Mouse (Mus musculus) left cerebral cortex, adult 9 months (tissue): Measurements from ENCODE around the gene Scrg1.
A peak's percentile ranks its signal among the peaks of the same experiment; 100 is the strongest.
"Not testable (repeated sequence)": the region's sequence is repeated elsewhere in the genome, so short reads cannot be mapped to it uniquely, and the experiment has no call there.

Source experiments
- DNase-seq, 2 experiments: peaks; one replicate each; pipeline ENCODE4 v3.0.0; 2022; ENCODE audit warnings: low spot score in 2 of 2

Scrg1 gene

DNA sequence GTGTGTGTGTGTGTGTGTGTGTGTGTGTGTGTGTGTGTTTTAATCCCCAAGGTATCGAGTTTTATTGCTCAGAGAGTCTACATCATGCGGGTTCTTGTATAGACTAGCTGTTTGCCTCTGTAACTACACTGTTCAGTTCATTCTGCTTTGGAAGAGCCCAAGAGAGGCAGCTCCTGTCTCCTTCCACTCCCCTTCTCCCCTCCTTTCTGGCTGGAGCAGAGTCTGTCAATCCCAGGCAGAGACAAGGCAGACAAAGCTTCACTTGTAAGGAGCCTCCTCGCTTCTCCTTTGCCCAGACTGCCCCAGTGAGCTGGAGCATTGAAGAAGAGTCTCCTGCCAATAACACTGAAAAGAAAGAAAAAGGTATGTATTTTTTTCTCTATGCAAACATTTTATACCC, at the start of gene Scrg1:
Gene Scrg1, plus strand, starts transcription at position 159 of the 400 bp plus-strand sequence.
- DNase-seq: no peak

DNA sequence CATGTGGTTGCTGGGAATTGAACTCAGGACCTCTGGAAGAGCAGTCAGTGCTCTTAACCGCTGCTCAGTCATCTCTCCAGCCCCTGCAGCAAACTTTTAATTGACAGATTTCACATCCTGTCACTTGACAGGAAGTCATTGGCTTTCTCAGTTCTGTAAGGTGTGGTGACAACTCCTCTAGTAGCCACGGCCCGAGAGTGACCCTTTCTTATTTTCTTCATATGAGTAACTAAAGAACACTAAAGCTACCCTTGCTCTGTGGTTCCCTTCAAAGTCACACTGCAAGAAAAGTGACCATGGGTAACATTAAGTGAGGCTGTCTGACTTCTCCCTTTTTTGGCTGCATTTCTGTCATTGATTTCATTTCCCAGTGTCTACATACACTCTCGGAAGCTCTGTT, 49.4 kb upstream of the Scrg1 start:
- DNase-seq: no peak

DNA sequence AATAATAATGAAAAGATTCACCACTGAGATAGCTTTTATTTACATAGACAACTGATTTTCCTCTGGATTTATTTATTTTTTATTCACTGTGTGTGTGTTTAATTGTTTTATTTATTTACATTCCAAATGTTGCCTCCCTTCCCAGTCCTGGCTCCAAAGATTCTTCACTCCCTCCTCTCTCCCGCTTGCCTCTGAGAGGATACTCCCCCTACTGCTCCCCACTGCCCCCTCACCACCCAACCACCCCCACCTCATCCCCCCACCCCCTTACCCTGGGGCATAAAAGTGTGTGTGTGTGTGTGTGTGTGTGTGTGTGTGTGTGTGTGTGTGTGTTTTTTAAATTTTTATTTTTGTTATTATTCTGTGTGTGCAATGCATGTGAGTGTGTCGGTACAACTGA, 46.4 kb upstream of the Scrg1 start:
- no peak for DNase-seq

DNA sequence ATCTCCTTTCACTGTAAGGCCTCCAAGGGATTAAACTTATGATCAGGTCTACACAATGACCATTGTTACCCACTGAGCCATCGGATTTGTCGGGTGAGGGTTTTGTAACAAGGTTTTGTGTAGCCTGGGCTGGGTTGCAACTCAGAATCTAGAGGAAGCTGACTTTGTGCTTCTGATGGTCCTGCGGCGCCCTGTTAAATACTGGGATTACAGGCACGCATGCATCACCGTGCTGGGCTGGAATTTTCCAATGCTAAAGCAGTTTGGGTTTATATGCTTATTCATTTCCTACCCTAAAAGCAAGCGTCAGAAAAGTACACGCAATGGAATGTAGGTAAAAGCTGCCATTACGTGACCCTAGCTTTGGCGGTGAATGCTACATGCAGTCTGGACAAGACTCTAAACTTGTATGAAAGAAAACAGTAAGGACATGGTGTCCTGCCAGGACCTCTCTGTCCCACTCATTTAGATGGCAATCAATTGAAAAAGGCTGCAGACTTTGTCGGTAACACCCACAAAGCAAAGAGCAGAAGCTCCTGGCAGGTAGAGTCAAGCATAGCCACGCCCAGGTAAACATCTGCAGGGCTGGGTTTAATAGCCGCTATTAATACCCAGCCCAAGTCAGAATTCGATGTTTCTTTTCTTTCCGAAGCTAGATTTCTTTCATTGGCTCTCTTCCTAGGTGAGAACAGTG, 45.8 kb upstream of the Scrg1 start:
- no peak for DNase-seq

DNA sequence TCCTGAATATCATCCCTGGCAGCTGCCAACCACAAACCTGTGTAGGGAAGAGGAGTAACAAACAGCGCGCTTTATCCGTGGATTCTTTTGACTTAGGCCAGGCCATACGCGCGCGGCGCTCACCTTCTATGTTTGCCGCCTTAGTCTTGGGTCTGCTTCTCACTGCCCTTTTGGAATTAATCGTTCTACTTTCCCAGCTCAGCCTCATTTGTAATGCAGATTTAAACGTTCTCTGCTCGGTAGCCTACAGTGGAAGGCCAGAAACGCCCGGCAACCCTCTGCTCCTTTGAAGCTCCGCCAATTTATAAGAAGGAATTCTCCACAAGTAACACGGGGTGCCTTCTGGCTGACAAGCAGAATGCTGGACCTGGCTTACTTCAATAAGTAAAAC, 45.3 kb upstream of the Scrg1 start:
- DNase-seq: no peak

DNA sequence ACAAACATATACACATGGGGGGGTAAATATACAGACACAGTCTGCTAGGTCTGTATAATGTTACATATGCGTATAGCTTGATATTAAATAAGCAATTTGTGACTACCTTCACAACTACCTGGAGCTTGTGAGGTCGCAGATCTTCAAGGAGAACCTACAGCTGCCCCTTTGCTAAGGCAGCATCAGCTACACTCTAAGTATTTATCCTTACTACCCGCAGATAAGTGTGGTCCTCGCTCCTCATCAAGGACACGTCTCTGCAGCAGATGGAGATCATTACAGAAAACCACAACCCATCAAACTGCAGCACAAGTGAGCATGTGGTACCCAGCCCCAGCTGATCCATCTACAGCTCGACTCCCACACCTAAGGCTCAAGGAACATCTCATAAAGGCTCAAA, 44.4 kb upstream of the Scrg1 start:
- DNase-seq: no peak

DNA sequence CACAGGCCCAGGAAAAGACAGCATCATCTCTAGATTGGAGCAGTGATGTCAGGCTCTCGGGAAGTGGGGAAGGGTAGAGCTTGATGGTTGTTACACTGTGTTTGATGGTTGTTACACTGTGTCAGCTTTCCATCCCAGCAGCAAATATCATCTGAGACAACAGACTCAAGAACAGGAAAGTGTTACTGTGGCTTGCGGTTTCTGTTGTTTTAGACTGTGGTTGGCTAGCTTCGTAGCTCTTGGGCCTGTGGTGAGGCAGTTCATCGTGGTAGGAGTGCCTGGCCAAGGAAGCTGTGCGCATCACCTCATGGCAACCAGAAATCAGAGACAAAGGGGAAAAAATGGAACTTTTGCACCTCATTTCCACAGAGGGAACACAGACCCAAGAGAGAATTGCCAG, 38.9 kb upstream of the Scrg1 start:
- no peak for DNase-seq

DNA sequence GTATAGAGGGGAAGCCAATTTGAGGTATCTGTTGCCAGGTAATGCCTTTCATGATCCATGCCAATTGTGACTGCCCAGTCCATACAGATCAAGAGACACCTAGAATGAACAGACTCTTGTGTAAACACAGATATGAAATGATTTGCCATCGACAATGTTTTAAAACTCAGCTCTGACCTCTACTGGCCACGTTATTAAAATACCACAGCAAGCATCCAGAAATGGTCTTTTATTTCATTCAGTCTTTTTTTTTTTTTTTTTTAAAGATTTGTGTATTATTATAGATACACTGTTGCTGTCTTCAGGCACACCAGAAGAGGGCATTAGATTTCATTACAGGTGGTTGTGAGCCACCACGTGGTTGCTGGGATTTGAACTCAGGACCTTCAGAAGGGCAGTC, 29.6 kb upstream of the Scrg1 start:
- no peak for DNase-seq

DNA sequence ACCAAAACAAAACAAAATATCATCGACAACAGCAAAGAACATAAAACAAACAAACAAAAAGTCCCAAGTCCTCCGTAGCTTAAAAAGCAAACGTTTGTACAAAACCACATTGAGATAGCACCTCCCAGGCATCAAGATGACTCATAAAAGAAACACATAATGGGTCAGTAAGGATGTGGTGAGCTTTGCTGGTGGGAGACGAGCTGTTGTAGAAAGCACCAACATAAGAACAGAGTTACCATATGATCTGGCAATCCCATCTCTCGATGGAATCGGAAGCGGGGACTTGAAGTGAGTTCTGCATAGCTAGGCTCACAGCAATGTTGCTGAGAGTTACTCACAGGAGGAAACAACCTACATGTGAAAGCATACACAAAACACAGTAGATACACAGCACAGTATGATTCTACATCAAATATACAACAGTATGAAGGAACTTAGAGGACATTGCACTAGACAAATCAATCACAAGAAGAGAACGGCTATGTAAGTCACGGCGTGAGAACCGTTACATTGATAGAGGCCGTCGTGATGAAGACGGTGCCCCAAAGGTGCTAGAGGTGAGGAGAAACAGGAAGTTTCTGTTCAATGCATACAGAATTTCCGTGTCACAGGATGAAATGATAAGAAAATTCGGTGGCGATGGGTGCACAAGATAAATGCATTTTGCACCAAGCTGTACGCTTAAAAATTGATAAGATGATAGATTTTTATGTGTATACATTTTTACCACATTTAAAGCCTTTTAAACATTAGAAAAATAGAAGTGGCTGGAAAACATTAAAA, 27.9 kb upstream of the Scrg1 start:
- DNase-seq: no peak

DNA sequence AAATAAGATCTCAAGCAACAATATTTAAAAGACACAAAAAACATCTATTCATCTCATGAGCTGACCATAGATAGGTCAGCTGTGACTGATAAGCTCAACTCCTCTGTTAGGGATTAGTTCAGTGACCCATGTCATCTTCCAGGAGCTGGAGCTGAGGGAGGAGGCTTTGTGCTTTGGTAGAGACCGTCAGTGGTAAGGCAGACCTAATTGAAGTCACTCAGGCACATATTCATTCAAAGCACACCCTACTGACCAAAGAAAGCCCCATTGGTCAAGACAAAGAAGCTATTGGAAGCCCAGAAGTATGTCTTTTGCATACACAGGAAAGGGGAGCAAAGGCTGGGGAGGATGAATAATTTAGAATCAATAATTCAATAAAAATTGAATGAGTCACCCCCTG, 27.2 kb upstream of the Scrg1 start:
- DNase-seq: no peak

DNA sequence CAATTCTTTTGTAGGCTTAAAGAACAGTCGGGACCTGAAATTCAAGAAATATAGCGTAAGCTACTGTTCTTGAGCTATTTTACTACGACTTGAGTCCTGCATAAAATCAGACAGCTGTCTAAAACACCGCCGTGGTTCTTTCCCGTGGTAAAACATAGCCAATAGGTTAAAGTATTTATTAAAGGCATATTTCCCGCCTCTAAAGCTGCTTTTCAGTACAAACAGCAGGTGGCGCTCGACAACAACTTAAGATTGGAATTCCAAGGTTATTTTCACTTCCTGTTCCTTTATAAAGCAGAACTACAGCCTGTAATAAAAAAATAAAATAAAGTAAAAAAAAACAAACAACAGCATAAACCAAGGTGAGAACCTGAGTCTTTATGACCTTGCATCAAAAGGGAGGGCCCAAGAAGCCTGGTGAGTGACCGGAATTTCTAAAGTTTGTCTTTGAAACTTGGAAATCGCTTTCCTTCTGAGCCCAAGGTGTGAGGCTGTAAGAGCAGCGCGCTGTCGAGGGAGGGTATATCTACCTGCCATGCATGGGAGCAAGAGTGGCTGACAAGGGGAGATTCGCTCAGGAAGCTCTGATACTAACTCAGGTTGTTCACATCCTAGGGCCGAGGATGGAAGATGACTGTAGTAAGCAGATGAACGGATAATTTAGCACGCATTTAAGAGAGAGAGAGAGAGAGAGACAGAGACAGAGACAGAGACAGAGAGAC, 26.4 kb upstream of the Scrg1 start:
- peak in 1 of 2 experiments; percentile 64 for DNase-seq

DNA sequence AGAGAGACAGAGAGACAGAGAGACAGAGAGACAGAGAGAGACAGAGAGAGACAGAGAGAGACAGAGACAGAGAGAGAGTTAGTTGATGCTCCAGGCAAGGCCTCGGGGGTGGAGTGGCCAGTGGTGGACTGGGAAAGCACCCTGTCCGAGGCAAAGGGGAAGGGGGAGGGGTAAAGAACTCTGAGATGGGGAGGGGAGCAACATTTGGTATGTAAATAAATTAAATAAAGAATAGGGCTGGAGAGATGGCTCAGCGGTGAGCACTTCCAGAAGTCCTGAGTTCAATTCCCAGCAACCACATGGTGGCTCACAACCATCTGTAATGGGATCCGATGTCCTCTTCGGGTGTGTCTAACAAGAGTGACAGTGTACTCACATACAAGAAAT, 25.8 kb upstream of the Scrg1 start:
- DNase-seq: not testable (repeated sequence)

DNA sequence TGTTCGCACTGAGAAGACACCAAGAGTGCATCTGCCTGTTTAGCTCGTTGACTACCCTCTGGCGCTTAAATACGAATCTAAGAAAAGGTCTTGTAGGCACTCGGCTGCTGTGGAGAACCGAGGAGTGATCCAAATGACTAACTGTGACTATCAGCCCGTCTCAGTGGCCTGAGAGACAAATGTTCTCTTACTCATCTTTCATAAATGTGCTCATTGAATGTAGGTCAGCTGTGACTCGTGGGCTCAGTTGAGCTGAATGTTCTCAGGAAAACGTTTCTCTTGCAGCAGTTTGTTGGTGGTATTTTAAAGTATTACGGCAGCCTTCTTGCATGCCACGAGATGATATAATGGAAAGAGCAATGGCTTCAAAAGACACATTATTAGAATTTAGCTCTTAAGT, 24.8 kb upstream of the Scrg1 start:
- DNase-seq: peak in 1 of 2 experiments; percentile 48

DNA sequence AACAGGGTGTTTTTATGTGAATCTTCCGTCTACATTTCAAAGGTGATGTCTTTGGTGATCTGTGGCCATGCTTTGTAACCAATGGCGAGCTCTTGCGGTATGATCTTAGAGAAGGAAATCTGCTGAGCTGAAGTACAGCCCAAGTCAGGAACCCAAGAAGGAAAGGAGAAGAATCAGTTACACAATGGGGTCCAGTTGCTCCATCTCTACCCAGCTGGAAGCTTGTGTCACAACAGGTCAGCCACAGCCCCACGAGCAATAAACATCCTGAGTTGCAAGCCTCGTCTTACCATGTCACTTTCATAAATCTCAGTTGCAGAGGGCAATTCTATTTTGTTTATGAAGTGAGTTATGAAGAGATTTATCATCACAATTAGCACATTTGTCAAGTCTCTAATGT, 22.9 kb upstream of the Scrg1 start:
- no peak for DNase-seq

DNA sequence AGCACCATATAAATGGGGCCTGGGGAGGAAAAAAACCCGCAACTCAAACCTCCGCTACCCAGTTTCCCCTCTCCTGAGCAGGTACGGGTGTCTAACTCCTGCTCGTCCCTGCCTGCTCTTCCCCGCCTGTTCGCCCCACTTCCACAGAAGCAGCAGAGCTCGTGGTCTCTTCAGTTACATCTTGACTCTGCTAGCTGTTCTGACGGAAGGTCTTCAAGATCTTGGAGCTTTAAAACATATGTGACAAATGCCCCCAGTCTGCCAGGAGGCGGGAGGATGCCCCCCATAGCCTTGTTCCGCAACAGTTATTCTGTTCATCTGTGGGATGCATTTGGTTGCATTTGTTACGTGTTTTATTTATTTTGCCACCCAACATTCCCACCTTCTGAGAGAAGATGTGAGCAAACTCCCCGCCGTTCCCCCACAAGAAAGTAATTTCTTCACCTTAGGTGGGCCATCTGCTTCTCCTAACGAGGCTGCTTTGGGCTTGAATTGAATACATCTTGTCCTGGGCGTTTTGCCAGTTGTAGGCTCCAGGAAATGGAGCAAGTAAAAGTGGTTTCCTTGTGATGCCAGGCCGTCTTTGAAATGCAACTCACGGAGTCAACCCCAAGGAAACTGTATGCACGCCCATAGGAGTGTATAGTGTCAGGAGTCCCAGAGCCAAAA, 19.8 kb upstream of the Scrg1 start:
- peak in 1 of 2 experiments; percentile 81 for DNase-seq

DNA sequence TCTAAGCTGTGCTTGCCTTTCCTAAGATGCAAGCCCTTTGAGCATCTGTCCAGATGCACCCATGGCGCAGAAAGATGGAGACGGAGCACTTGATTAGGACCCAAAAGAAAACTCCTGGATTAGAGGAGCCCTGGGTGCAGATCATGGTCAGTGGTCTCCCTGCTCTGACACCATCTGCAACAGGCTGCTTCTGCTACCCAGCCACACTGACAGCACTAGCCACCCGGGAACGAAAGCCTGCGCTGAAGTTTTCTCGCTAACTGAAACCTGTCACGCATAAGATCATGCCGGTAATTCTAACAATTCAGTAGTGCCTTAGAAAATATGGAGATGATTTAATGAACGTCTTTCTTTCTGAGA, 19.3 kb upstream of the Scrg1 start:
- DNase-seq: no peak

DNA sequence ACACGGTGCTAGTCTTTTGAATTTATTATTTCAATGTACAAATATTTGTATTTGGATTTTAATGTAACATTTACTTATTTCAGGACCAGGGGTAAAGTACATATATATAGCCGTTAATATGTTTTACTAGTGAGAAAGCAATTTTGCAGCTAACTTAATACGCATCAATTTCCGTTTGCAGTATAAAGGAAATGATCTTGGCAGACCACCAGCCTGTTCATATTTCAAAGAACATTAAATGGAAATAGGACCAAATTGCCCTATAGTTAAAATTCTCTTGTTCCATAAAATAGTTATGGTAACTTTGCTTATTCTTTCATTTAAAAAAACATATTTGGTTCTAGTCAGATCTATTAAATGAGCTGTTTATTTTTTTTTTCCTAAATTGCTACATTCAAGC, 14.6 kb upstream of the Scrg1 start:
- no peak for DNase-seq

DNA sequence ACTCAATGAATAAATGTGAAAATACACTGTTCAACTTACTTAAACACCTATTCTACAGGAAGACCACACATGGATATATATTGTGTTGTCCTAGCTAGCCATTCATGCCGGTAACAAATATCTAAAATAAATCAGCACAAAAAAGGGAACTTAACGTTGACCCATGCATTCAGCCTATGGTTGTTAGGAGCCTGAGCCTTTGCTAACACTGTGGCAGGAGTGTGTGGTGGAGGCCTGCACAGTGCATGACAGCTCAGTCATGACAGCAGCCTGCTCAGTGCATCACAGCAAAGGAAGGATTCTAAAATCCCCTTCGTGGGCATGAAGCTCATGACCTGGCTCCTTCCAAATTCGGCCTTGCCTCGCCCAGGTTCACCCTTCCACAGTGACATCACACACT, 14.2 kb upstream of the Scrg1 start:
- no peak for DNase-seq

DNA sequence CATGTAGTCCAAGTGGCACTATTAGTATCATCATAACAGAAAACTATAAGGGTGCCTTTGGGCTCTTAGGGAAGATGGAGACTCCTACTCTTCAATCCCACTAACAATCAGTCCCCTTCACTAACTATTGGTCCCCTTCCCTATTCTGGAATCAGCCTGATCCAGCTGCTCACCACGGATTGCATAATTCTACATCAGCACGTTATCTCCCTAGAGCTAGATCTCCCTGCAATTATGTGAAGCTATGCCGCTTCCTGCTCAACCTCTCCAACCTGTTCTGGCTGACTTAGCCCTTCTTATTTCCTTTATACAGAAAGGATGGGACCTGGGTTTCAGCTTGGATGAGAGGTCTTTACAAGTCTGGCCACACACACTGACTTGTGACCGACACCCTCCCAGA, 12.4 kb upstream of the Scrg1 start:
- DNase-seq: no peak

DNA sequence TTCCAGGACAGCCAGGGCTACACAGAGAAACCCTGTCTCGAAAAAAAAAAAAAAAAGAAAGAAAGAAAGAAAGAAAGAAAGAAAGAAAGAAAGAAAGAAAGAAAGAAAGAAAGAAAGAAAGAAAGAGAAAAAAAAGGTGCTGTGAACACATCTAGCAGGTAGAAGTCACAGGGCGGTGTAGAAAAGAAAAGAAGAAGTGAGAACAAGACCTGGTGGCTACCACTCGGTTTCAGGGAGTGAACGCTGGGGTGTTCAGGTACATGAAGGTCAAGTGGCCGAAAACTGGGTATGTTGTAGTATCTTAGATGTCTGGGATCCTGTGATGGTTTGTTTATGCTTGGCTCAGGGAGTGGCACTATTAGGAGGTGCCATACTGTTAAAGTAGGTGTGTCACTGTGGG, 9.8 kb upstream of the Scrg1 start:
- not testable (repeated sequence) for DNase-seq

DNA sequence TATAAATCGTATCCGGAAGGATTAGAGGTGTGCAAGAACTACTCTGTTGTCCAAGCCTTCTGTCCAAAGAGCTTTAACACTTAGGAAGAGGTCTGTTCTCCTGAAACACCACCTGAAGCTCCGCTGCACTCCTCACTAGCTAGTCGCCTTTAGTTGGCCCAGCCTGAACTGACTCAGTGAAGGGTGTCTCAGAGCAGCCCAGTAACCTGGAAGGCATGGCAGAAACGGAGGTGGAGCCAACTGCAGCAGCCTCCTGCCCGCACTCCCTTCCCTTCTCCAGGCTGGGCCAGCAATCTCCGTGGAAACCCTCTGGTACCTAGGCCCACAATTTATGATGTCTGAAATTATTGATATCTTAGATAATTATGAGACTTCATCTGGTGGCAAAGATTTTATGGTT, 5.0 kb upstream of the Scrg1 start:
- no peak for DNase-seq

DNA sequence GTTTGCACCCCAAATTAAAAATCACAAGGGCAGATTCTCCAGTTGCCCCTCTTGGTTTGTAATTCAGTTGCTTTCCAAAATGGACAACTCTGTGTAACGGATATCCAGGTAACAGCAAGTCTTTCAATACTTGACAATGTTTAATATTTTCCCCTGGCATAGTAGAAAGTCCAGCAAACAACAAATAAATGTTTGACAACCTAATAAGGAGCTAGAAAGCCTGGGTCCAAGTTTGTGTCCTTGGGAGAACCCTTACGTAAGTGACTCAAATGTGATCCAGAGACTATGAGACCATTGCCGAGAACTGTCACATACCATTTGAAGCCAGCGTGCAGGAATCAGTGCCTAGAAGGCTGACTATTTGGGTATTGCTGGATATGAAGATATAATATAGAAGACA, 3.8 kb upstream of the Scrg1 start:
- no peak for DNase-seq
